Mouse (Mus musculus) liver, embryonic 14.5 days (tissue): ENCODE measurements at regions not wholly inside any gene's neighbourhood (a gene's known extent, or its start where the extent isn't known, plus 50 kb on each side); places are given as distances from the start of the nearest gene placed in this dataset.

Experiments used
- ATAC-seq: fragments of 200-750 bp; cut with Nextera tagmentation; 2 replicates; pipeline ENCODE4 v1.8.0; 2017; ENCODE audit warnings: moderate number of reproducible peaks, mild to moderate bottlenecking, moderate library complexity; ENCODE audit not compliant: insufficient read depth
- DNase-seq, 3 experiments: peaks; one replicate each; pipeline ENCODE4 v3.0.0-alpha.2; 2012 to 2013; ENCODE audit warnings: low read depth in 3 of 3, low spot score in 3 of 3
- H3K27ac ChIP-seq: fragments of 300-500 bp; sonication (generic); 2 replicates; pipeline ENCODE4 v1.5.1; 2014; ENCODE audit warnings: moderate library complexity, mild to moderate bottlenecking, control low read depth, inconsistent platforms
- H3K27me3 ChIP-seq: fragments of 300-500 bp; sonication (generic); 2 replicates; pipeline ENCODE4 v1.6.1; 2014; ENCODE audit warnings: mild to moderate bottlenecking, low read length, moderate library complexity; ENCODE audit not compliant: control insufficient read depth, insufficient read depth
- H3K36me3 ChIP-seq: fragments of 300-500 bp; sonication (generic); replicated peaks from 2 replicates; pipeline ENCODE4 v1.6.1; 2014; ENCODE audit warnings: low read depth; ENCODE audit not compliant: control insufficient read depth, insufficient read depth
- H3K4me1 ChIP-seq, 2 experiments: fragments of 200-500 bp in 1 of 2; fragments of 300-500 bp in 1 of 2; sonication (generic) in 1 of 2; replicated peaks; 2 replicates each; pipeline ENCODE4 v1.6.1; 2012 to 2014; ENCODE audit warnings: antibody characterized with exemption in 1 of 2, inconsistent platforms in 1 of 2, low read length in 1 of 2; ENCODE audit not compliant: control insufficient read depth in 2 of 2, insufficient read depth in 2 of 2
- H3K4me2 ChIP-seq: fragments of 300-500 bp; sonication (generic); 2 replicates; pipeline ENCODE4 v1.6.1; 2014; ENCODE audit warnings: low read depth, mild to moderate bottlenecking, control low read depth, moderate library complexity
- H3K4me3 ChIP-seq, 2 experiments: fragments of 200-500 bp in 1 of 2; fragments of 300-500 bp in 1 of 2; sonication (generic) in 1 of 2; 2 replicates each; pipeline ENCODE4 v1.5.1; 2012 to 2014; ENCODE audit warnings: low read depth in 2 of 2, low read length in 2 of 2, mild to moderate bottlenecking in 2 of 2, control low read depth in 1 of 2, inconsistent platforms in 1 of 2, moderate library complexity in 1 of 2; ENCODE audit not compliant: insufficient read depth in 1 of 2
- H3K9ac ChIP-seq: fragments of 300-500 bp; sonication (generic); replicated peaks from 2 replicates; pipeline ENCODE4 v1.6.1; 2014; ENCODE audit warnings: mild to moderate bottlenecking, control low read depth, moderate library complexity
- H3K9me3 ChIP-seq: fragments of 300-500 bp; sonication (generic); 2 replicates; pipeline ENCODE4 v1.6.1; 2016; ENCODE audit warnings: low read length, mixed read lengths; ENCODE audit not compliant: control insufficient read depth
- CTCF ChIP-seq: IDR thresholded peaks from 2 replicates; pipeline ENCODE4 v1.5.1; 2016; ENCODE audit warnings: antibody characterized with exemption, low read depth, control low read depth
- EP300 ChIP-seq: IDR thresholded peaks from 2 replicates; pipeline ENCODE4 v1.6.1; 2016; ENCODE audit warnings: antibody characterized with exemption, low read depth
- WGBS: fragments of 180-500 bp; shearing (Covaris S2); extraction: QIAGEN DNeasy Blood & Tissue Kit; methylation state at CpG from one replicate; pipeline ENCODE4 v1.1.7; 2014; ENCODE audit not compliant: insufficient replicate concordance; 5-methylcytosine and 5-hydroxymethylcytosine counted together

DNA sequence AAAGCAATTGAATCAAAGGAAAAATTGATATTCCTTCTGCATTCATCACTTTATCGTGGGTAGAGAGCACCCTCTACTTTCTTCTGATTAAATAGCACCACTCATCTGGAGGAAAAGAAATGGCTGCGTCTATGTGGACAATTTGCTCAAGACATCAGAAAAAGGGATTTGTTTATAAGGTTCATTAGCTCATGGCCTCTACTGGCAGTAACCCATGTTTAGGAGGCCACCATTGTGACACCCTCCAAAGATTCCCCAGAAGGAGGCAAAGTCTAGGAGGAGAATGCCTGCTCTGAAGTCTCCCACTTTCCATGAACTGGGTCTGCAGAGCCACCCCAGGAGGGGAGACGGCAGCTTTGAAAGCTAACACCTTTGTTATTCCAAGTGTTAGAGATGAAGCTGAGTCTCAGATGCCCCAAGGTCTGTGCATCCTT is 147.2 kb upstream of the Plscr5 start:
- ATAC-seq (no peak), DNase-seq (no peak)
- Histone ChIP-seq H3K9me3 (no peaks in the 10 kb centered on the region), H3K4me1 (no peaks in the 10 kb centered on the region), H3K4me2 (no peak overlapping the region), H3K4me3 (no peak overlapping the region), H3K9ac (no peak overlapping the region), H3K27ac (no peak overlapping the region), H3K36me3 (no peaks in the 10 kb centered on the region), H3K27me3 (no peaks in the 10 kb centered on the region)
- TF ChIP-seq CTCF (no peak), EP300 (no peak)
- 47% methylated on average over 3 of the region's 3 CpGs for WGBS

DNA sequence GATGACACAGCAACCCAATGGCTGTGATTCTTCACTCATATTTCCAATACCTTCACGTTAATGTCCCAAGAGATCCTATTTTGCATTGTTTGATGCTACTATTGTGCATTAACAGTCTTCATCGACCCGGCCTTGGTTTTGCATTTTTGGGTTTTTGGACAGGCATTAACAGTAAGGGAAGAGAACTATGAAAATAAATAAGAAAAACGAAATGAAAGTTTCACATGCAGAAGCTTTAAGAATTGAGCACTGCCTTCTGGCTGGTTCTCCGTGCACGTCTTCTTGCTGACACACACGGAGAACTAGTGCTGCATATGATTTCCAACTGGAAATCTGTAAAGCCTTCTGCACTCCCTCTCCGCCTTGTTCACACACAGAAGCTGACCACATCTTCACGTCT is 148.6 kb upstream of the Plscr5 start:
- H3K27me3 ChIP-seq, result no peaks in the 10 kb centered on the region
- no peak overlapping the region for H3K9ac ChIP-seq
- no peak overlapping the region for H3K4me2 ChIP-seq
- TF ChIP-seq EP300 (no peak), CTCF (no peak)
- DNase-seq (no peak), ATAC-seq (no peak)
- no peaks in the 10 kb centered on the region for H3K36me3 ChIP-seq
- no peak overlapping the region for H3K4me3 ChIP-seq
- WGBS, result 61% methylated on average over 9 of the region's 9 CpGs
- H3K9me3 ChIP-seq, result no peaks in the 10 kb centered on the region
- H3K4me1 ChIP-seq, result no peaks in the 10 kb centered on the region
- no peak overlapping the region for H3K27ac ChIP-seq

DNA sequence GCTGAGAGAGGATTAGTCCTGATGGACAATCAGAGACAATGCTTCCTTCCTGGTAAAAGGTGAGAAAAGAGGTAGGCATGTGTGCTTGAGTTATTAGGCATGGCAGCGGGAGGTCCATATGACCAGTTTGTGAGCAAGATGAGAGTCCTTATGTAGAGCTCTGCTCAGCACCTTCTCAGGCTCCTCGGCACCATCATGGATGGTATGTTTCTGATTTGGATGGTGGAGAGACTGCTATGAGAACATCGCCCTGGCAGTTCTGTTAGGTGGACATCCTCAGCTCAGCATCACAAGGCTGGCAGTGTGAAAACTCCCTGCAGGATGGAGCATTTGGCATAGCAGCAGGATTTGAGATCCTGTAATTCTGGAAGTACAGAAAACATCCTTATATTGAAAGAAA is 176.2 kb upstream of the Plscr5 start:
- Histone ChIP-seq H3K9ac (no peak overlapping the region), H3K27ac (no peak overlapping the region), H3K27me3 (no peaks in the 10 kb centered on the region), H3K4me2 (no peak overlapping the region), H3K4me3 (no peak overlapping the region), H3K36me3 (no peaks in the 10 kb centered on the region), H3K9me3 (no peaks in the 10 kb centered on the region), H3K4me1 (no peaks in the 10 kb centered on the region)
- TF ChIP-seq EP300 (no peak), CTCF (no peak)
- DNase-seq (no peak), ATAC-seq (no peak)
- WGBS, result 67% methylated on average over 3 of the region's 3 CpGs

DNA sequence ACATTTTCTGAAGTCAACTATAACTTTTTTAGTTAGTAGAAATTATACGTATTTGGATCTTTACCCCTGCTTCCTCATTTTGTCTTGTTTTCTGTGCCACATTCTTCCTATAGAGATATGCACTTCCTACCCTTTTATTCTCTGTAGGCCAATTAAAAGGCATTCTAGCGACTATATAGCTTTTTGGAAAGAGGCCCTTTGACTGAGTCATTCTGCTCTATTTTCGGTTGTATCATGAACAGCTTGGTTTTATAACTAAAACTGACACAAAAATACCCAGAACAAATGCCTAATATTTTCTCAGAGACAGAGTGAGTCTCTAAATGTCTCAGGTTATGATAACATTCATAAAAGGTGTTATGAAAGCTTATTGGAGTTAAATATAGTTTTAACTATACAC is 176.8 kb upstream of the Plscr5 start:
- no peak overlapping the region for H3K27ac ChIP-seq
- H3K36me3 ChIP-seq, result no peaks in the 10 kb centered on the region
- TF ChIP-seq CTCF (no peak), EP300 (no peak)
- H3K9ac ChIP-seq, result no peak overlapping the region
- H3K4me1 ChIP-seq, result no peaks in the 10 kb centered on the region
- H3K27me3 ChIP-seq, result no peaks in the 10 kb centered on the region
- no peak overlapping the region for H3K4me2 ChIP-seq
- DNase-seq (no peak), ATAC-seq (no peak)
- H3K4me3 ChIP-seq, result no peak overlapping the region
- 39% methylated on average over 3 of the region's 3 CpGs for WGBS
- H3K9me3 ChIP-seq, result no peaks in the 10 kb centered on the region

DNA sequence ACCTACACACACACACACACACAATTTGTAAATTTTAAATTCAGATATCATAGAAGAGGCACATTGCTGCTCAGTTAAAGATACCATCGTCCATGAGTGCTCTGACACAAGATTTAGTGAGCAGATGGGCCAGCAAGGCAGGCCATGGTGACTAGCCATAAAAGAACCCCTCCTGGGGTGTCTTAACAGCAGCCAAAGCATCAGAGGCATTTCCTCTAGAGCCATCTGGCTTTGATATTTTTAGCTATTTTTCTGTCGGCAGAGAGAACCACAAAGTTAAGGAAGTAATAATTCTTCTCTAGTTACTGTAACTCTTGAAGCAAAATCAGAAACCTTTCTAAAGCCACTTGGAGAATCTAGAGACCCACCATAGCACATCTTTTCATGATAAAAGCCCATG is 204.5 kb upstream of the Plscr5 start:
- DNase-seq (no peak), ATAC-seq (no peak)
- H3K27me3 ChIP-seq, result no peaks in the 10 kb centered on the region
- no peak overlapping the region for H3K4me2 ChIP-seq
- WGBS, result 8% methylated on average over 2 of the region's 2 CpGs
- no peak overlapping the region for H3K9ac ChIP-seq
- no peaks in the 10 kb centered on the region for H3K9me3 ChIP-seq
- TF ChIP-seq EP300 (no peak), CTCF (no peak)
- no peak overlapping the region for H3K27ac ChIP-seq
- no peaks in the 10 kb centered on the region for H3K4me1 ChIP-seq
- H3K4me3 ChIP-seq, result no peak overlapping the region
- no peaks in the 10 kb centered on the region for H3K36me3 ChIP-seq
